Mouse (Mus musculus) urinary bladder, postnatal 10 days (tissue): ENCODE measurements around the gene Abcc2.

Experiments used
- DNase-seq: peaks from one replicate; pipeline ENCODE4 v3.0.0; 2022; ENCODE audit warnings: low spot score

Gene Abcc2

DNA sequence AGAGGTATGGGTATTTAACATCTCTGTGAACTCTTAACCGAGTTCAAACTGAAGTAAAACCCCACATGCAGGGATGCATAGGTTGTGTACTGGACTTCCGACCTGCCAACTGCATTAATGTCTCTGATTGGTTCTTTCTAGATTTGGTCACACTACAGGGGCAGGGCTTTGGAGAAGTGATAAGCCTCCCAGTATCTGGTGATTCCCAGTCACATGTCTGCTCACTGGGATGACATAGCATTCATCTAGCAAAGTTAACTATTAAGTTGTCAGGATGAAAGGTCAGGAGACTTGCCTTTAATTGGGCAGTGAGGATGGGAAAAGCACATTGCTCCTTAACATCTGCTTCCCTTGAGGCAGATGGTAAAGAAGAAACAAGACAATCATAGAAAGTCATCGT is at the start of gene Abcc2:
Abcc2 (plus strand) TSS at position 213 of the 400 bp plus-strand sequence.
- DNase-seq = no peak

GRCm38 (mm10) chr19:43738409-43738808 is 43.6 kb upstream of the Abcc2 start:
- no peak for DNase-seq

- DNase-seq = no peak
Measured at GRCm38 (mm10) chr19:43743401-43743800, 38.6 kb upstream of the Abcc2 start.

- no peak for DNase-seq
Measured at GRCm38 (mm10) chr19:43745740-43746139, 36.3 kb upstream of the Abcc2 start.

DNA sequence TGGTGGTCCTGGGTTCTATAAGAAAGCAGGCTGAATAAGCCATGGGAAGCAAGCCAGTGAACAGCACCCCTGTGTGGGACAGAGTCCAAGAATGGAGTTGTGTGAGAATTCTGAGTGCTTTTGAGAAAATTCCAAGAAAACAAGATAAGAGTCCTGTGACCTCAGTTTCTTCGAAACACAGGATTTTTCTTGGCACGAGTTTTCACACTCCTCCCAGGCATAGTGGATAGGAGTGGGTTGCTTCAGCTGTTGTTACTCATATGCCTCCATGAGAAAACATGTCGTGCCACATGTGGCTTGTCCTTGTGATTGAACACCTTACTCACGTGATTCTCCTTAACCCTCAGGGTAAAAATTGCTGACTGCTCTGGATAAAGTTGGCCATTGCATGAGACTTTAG is 34.1 kb upstream of the Abcc2 start:
- DNase-seq = no peak

- no peak for DNase-seq
Measured at GRCm38 (mm10) chr19:43750008-43750407, 32.0 kb upstream of the Abcc2 start.

DNA sequence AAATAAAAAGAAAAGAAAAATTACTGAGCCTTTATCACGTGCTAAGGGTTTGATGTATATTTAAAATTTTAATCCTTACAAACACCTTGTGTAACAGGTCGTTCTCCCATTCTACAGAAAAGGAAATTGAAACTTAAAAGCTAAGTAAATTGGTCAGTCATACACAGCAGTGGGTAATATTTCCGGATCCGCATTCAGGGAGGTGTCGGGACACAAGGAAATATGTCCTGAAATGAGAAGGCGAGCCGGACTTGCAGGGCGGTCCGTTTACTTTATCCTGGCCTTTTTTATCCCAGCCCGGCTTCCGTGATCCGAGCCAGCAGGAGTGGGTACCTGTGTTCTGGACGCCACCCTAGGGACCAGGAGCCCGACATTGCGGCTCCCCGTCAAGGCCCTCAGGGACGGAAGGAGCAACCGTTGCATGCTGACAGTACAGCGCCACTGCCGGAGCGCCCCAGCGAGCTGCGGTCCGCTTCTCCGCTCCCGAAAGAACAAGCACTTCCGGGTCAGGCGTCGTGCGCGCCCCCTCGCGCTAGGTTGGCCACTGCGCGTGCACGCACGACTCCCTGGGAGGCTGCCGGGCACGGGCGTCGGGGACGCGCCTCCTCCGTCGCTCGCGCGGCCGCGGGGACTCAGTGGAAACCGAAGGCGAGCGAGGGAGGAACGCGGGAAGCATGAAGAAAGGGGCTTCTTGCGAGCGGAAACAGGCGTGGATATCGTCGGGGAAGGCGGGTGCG is 29.3 kb upstream of the Abcc2 start, which contains the start of the genes Cutc and Cox15:
Cutc (plus strand) TSS at position 508 of the 737 bp plus-strand sequence.
Cox15 (minus strand) TSS at position 512 of the 737 bp plus-strand sequence.
- DNase-seq = peak; percentile 82

- peak; percentile 75 for DNase-seq
Measured at GRCm38 (mm10) chr19:43753226-43753835, 28.7 kb upstream of the Abcc2 start.

DNA sequence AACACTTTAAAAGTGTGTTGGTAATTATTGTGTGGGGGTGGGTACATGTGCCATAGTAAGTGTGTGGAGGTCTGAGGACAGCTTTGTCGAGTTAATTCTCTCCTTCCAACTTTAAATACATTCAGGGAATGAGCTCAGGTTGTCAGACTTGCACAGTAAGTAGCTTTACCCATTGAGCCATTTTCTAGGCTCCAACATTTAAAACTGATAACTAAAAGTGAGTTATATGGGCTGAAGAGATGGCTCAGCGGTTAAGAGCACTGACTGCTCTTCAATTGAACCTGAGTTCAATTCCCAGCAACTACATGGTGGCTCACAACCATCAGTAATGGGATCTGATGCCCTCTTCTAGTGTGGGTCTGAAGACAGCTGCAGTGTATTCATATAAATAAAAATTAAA is 27.8 kb upstream of the Abcc2 start:
- no peak for DNase-seq

DNA sequence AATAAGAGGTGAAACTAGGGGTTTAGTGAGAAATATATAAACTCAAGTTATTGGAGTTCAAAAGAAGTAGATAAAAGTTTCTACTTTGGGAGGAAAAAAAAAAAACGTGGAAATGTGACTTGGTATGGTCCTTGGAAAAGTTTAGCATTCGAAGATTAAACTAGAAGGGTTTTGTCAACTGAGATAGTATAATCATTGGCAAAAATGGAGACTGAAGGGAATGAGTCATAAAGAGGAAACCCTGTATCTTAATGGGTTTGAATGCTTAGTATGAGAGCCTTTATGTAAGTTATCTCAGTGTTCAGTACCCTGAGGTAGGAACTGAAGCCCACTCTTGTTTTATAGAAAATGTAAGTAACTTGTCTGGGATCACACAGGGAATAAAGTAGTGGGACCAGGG is 27.1 kb upstream of the Abcc2 start:
- no peak for DNase-seq

- DNase-seq = peak; percentile 36
Measured at GRCm38 (mm10) chr19:43760504-43760903, 21.5 kb upstream of the Abcc2 start.

DNA sequence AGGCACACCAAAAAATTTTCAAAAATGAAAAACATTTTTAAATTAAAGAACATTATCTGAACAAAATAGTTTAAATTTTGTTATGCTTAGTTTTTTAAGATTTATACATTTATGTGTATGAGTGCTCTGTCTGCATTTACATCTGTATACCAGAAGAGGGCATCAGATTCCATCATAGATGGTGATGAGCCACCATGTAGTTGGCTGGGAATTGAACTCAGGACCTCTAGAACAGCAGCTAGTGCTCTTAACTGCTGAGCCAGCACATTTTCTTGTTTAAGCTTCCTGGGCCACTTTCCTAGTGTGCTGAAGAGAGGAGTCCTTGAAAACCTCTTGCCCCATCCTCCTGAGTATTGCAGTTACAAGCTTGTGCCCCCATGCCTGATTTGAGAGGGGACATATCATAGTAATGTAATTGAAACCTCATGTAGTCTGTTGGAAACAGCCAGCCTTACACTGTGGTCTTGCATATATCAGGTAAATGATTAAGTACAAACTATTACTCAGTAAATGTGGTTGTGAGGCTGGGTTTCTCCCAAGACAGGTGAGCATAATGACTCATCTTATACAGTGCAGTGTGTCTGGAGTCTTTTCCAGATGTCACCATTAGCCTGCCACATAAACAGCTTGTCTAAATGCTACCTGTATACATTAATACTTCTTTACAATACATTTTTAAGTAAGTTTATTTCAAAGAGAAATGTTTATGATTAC is 20.3 kb upstream of the Abcc2 start:
- DNase-seq = no peak

GRCm38 (mm10) chr19:43762410-43762809 is 19.6 kb upstream of the Abcc2 start:
- no peak for DNase-seq

DNA sequence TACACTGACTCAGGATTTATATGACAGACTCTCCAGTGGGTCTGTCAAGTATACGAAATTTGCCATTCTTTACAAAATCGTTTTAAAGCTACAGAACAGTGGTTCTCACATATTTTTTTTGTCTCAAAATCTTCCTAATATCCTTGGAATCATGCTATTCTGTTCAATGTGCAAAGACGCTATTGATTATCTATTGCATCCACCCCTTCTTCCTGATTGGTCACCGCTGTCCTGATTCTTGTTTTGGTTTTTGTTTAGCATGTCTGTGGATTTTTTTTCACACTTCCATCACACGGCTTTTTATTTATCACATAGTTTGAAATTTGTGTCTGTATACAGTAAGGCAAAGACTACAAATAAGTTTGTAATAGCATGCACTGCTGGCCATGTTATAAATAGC is 15.5 kb upstream of the Abcc2 start:
- DNase-seq = no peak

- no peak for DNase-seq
Measured at GRCm38 (mm10) chr19:43767549-43768322, 14.3 kb upstream of the Abcc2 start.

DNA sequence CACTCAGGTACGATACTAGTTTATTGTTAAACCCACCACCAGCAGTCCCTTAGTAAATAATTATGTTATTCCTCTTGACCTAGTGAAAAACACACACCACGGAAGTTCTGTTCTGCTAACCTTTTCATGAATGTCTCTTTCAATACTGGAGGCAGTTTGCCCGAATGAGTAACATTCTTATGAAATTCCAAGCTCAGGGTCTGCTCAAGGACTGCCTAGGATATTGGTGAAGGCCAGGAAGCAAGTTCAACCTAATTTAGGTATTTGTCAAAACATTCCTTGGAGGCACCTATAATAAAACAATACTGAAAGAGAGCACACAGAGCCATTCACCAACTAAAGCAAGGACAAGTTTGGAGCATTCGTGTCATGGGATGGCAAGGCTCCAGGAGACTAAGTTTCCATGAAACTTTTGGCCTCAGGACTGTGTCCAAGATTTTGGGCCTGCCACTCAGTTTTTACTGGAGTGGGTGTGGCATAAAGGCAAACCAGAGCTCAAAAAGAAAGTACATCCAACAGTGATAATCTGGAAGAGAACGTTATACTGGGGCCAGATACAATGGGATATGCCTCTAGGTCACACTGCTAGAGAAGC is 12.5 kb upstream of the Abcc2 start:
- no peak for DNase-seq

DNA sequence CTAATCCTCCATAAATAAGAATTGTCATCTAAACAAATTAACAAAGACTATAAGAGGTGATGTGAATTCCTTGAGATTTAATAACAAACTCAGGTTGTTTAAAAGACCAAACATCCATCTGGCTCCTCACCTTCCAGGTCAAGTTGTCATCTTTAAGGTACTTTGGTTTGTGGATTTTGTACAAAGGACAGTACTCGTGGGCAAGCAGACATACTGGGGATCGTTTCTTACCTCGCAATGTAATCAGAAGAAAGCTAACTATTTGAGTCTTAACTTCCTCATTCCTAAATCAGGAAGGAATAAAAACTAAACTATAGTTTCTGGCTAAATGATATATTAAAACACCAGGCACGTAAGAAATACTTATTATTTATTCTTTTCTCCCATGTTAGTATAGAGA is 11.4 kb upstream of the Abcc2 start:
- no peak for DNase-seq

DNA sequence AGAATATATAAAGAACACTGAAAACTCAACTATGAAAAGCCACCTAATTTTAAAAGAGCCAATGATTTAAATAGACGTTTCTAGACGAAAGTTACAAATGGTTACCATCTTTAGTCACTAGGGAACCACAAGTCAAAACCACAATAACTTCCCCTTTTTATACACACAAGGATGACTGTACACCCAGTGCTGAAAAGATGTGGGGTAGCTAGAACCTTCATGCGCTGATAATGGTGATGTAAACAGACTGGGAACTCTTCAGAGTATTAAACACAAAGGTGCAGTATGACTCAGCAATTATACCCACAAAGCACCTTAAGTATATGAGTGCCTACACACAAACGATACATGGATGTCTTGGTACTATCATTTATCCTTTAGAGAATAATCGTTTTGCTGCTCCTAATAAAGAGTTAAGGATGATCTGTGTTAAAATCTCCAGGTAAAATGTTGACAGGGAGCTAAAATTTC is 10.5 kb upstream of the Abcc2 start:
- DNase-seq = no peak

- DNase-seq = no peak
Measured at GRCm38 (mm10) chr19:43772311-43772710, 9.7 kb upstream of the Abcc2 start.

GRCm38 (mm10) chr19:43775433-43775832 is 6.6 kb upstream of the Abcc2 start:
- no peak for DNase-seq

GRCm38 (mm10) chr19:43776561-43776960 is 5.4 kb upstream of the Abcc2 start:
- DNase-seq = no peak

DNA sequence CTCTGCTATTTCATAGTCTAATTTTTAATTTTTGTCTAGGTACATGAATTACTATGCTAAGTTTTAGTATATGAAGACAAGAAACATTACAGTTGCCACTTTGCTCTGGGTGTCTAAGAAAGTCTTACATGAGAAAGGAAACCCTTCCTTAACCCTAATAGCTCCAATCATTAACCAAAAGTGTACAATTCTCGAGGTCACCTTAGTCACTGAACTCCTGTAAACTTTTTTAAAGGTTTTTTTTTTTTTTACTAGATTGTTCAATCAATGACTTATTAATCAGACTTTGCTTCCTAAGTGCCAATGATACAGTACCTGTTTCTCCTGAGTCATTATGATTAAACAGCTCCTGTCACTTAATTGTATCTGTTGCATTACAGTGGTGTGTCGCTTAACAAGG is 4.7 kb upstream of the Abcc2 start:
- no peak for DNase-seq
